Mouse (Mus musculus) G1E (cell line): Measurements from ENCODE around the gene Pnlip.

ENCODE experiments used
- CTCF ChIP-seq: IDR thresholded peaks from 2 replicates; pipeline ENCODE4 v1.5.1; 2012; ENCODE audit warnings: low read depth, low read length, inconsistent platforms, mixed read lengths
- GATA1 ChIP-seq: IDR thresholded peaks from 2 replicates; pipeline ENCODE4 v1.6.1; 2012; ENCODE audit warnings: borderline replicate concordance, low read length, inconsistent platforms, mixed read lengths
- POLR2AphosphoS5 ChIP-seq: IDR thresholded peaks from 2 replicates; pipeline ENCODE4 v1.6.1; 2012; ENCODE audit warnings: low read depth, low read length, inconsistent platforms; ENCODE audit not compliant: insufficient replicate concordance
- TAL1 ChIP-seq: conservative IDR thresholded peaks from 2 replicates; pipeline ENCODE4 v1.6.1; 2012; ENCODE audit warnings: low read depth, low read length, inconsistent platforms, mixed read lengths

- TF ChIP-seq GATA1 (no peak), TAL1 (no peak), CTCF (no peak), POLR2AphosphoS5 (no peak)
Measured at GRCm38 (mm10) chr19:58728445-58729031, 76.2 kb downstream of the Pnlip start, which contains the start of gene Pnliprp1.
